In the genomic region with DNA sequence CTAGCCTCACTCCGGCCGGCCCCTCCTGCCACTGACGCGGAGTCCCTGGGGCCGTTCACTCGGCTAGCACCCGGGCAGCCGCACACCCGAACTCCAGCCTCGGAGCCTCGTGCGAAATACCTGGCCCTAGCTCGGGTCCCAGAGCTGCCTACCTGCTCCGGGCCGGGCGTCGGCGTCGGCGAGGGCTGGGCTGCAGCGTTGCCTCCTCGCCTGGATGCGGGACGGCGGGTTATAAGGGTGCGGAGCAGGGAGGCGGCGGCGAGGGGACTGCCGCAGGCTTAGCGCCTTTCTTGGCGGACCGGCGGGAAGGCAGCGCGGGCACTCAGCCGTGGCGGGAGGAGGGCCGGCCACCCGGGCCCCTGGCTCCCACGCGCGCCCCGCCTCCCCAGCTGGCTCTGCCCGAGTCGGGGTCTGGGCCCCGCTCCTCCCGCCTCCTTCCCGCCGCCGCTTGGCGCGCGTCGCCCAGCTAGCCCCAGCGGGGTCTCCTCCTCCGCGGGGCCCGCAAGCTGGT, we compare ENCODE assay signal across 7 mouse cellular contexts. TPM values are rescaled to one million over a fixed set of nuclear protein-coding genes. Genes with fewer than 3 reads are reported as not detected.
A peak's percentile ranks its signal among the peaks of the same experiment; 100 is the strongest.
DNase-seq lines count a peak whose midpoint lies in the region; ATAC-seq lines count a peak whose summit lies in the region.

No protein-coding gene starts in this region.

- H3K27me3 ChIP-seq in lung, embryonic 15.5 days, result peaks cover 69% of the 10 kb centered on the region
- H3K27me3 ChIP-seq in hindbrain, embryonic 16.5 days (replicated peaks; ENCODE audit: control insufficient read depth, insufficient read depth, low read length), result peaks cover 42% of the 10 kb centered on the region
- H3K27me3 ChIP-seq in midbrain, embryonic 12.5 days, result peaks cover 71% of the 10 kb centered on the region

- peak overlapping the region; percentile 31 for H3K9ac ChIP-seq in lung, embryonic 15.5 days
- peak overlapping the region; percentile 61 for H3K9ac ChIP-seq in hindbrain, embryonic 16.5 days (ENCODE audit: low read depth, low read length)
- peak overlapping the region; percentile 52 for H3K9ac ChIP-seq in midbrain, embryonic 12.5 days (replicated peaks)

- no peak for ATAC-seq in lung, embryonic 15.5 days (ENCODE audit: borderline replicate concordance, extremely low read depth, low FRiP score, low TSS enrichment)
- ATAC-seq in hindbrain, embryonic 16.5 days, result no peak
- peak; percentile 23; the same call in 1 of the 2 replicates for ATAC-seq in midbrain, embryonic 12.5 days (ENCODE audit: low FRiP score, low read depth)

- peak overlapping the region; percentile 94 for H3K4me2 ChIP-seq in lung, embryonic 15.5 days
- peak overlapping the region; percentile 95 for H3K4me2 ChIP-seq in hindbrain, embryonic 16.5 days (ENCODE audit: low read length)
- H3K4me2 ChIP-seq in midbrain, embryonic 12.5 days (replicated peaks), result peak overlapping the region; percentile 83

- no peaks in the 10 kb centered on the region for H3K9me3 ChIP-seq in lung, embryonic 15.5 days
- no peaks in the 10 kb centered on the region for H3K9me3 ChIP-seq in hindbrain, embryonic 16.5 days (ENCODE audit: control insufficient read depth, low read length)
- H3K9me3 ChIP-seq in midbrain, embryonic 12.5 days, result no peaks in the 10 kb centered on the region

- DNase-seq in lung, postnatal 10 days, result no peak
- DNase-seq in embryo, embryonic 10 days (ENCODE audit: low spot score), result peak; percentile 13
- DNase-seq in frontal cortex, postnatal 36 days (ENCODE audit: low spot score in 2 of 2), result no peak
- no peak for DNase-seq in T-cell, adult 2 months (ENCODE audit: low spot score)

- peak overlapping the region; percentile 46 for H3K4me3 ChIP-seq in lung, embryonic 15.5 days
- H3K4me3 ChIP-seq in hindbrain, embryonic 16.5 days (ENCODE audit: low read length), result peak overlapping the region; percentile 49
- H3K4me3 ChIP-seq in midbrain, embryonic 12.5 days, result peak overlapping the region; percentile 50

- H3K36me3 ChIP-seq in lung, embryonic 15.5 days, result no peaks in the 10 kb centered on the region
- H3K36me3 ChIP-seq in hindbrain, embryonic 16.5 days (ENCODE audit: control insufficient read depth, insufficient read depth, low read length), result no peaks in the 10 kb centered on the region
- H3K36me3 ChIP-seq in midbrain, embryonic 12.5 days, result no peaks in the 10 kb centered on the region

- peaks cover 36% of the 10 kb centered on the region for H3K4me1 ChIP-seq in lung, embryonic 15.5 days
- H3K4me1 ChIP-seq in hindbrain, embryonic 16.5 days (ENCODE audit: control insufficient read depth, insufficient read depth, low read depth, low read length), result peaks cover 30% of the 10 kb centered on the region
- H3K4me1 ChIP-seq in midbrain, embryonic 12.5 days, result peaks cover 39% of the 10 kb centered on the region

- no peak overlapping the region for H3K27ac ChIP-seq in lung, embryonic 15.5 days
- no peak overlapping the region for H3K27ac ChIP-seq in hindbrain, embryonic 16.5 days (ENCODE audit: low read depth, low read length)
- no peak overlapping the region for H3K27ac ChIP-seq in midbrain, embryonic 12.5 days (replicated peaks)

- WGBS in lung, embryonic 15.5 days, result under 1% methylated on average over 58 of the region's 59 CpGs
- 0% methylated on average over 59 of the region's 59 CpGs for WGBS in hindbrain, embryonic 16.5 days
- under 1% methylated on average over 49 of the region's 59 CpGs for WGBS in midbrain, embryonic 12.5 days

RNA-seq across cellular contexts. Expression of a gene that starts 0.3 kb away (rescaled TPM):
- 1.6 and 1.8 TPM in 2 replicates for polyA plus RNA-seq in lung, embryonic 15.5 days (2015; fragmentation: Nextera tagmentation; extraction: Ambion mirVana)
- 0.84 and 1.3 TPM in 2 replicates for polyA plus RNA-seq in hindbrain, embryonic 16.5 days (2015; fragmentation: Nextera tagmentation; extraction: Ambion mirVana)
- polyA plus RNA-seq in midbrain, embryonic 12.5 days (2016; fragmentation: Nextera tagmentation; extraction: Ambion mirVana), result 0.47 and 0.84 TPM in 2 replicates

RNA-seq across cellular contexts. Expression of a gene that starts 2.4 kb away (rescaled TPM):
- polyA plus RNA-seq in lung, embryonic 15.5 days (2015; fragmentation: Nextera tagmentation; extraction: Ambion mirVana), result 39.5 and 41.7 TPM in 2 replicates
- polyA plus RNA-seq in hindbrain, embryonic 16.5 days (2015; fragmentation: Nextera tagmentation; extraction: Ambion mirVana), result 45.2 and 45.4 TPM in 2 replicates
- 46.9 and 52.5 TPM in 2 replicates for polyA plus RNA-seq in midbrain, embryonic 12.5 days (2016; fragmentation: Nextera tagmentation; extraction: Ambion mirVana)

RNA-seq across cellular contexts. Expression of a gene that starts 20.7 kb away (rescaled TPM):
- polyA plus RNA-seq in lung, embryonic 15.5 days (2015; fragmentation: Nextera tagmentation; extraction: Ambion mirVana), result 141 and 143 TPM in 2 replicates
- 227 and 242 TPM in 2 replicates for polyA plus RNA-seq in hindbrain, embryonic 16.5 days (2015; fragmentation: Nextera tagmentation; extraction: Ambion mirVana)
- polyA plus RNA-seq in midbrain, embryonic 12.5 days (2016; fragmentation: Nextera tagmentation; extraction: Ambion mirVana), result 149 and 164 TPM in 2 replicates

RNA-seq across cellular contexts. Expression of a gene that starts 30.8 kb away (rescaled TPM):
- 20.9 and 23.3 TPM in 2 replicates for polyA plus RNA-seq in lung, embryonic 15.5 days (2015; fragmentation: Nextera tagmentation; extraction: Ambion mirVana)
- polyA plus RNA-seq in hindbrain, embryonic 16.5 days (2015; fragmentation: Nextera tagmentation; extraction: Ambion mirVana), result 10.3 and 11.0 TPM in 2 replicates
- 21.3 and 29.5 TPM in 2 replicates for polyA plus RNA-seq in midbrain, embryonic 12.5 days (2016; fragmentation: Nextera tagmentation; extraction: Ambion mirVana)
